Mouse (Mus musculus): ENCODE results near the gene Pdyn. TPM values are rescaled to one million over a fixed set of nuclear protein-coding genes. Genes with fewer than 3 reads are reported as not detected.

Pdyn gene
- polyA plus RNA-seq, 1 experiment from 2014 or later, result 2.7 TPM

DNA sequence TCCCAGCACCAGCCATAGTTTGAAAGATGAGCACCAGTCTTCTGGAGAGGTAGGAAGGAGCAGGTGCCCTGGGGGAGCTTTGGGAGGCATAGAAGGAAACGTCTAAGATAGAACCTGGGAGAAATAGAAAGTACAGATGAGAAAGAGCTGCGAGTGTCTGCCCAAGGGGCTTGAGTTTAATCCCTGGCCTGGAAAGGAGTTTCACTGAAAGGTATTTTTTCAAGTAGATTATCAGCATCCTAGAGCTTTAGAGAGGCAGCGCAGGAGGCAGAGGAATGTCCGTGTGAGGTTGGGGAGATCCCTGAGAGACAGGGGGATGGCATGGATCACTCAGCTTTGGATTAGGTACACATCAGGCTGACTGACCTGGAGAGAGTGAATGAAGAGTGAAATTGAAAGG is 27.7 kb downstream of the Pdyn start:
- Histone ChIP-seq H3K27me3 (ENCODE audit: control insufficient read depth, insufficient read depth, low read length) (no peaks in the 10 kb centered on the region), H3K4me3 (ENCODE audit: low read depth, low read length) (no peak overlapping the region), H3K9ac (ENCODE audit: low read length) (no peak overlapping the region), H3K27ac (ENCODE audit: low read depth, low read length) (no peak overlapping the region), H3K4me1 (ENCODE audit: control insufficient read depth, insufficient read depth, low read length) (no peaks in the 10 kb centered on the region), H3K9me3 (ENCODE audit: control insufficient read depth, low read length) (no peaks in the 10 kb centered on the region), H3K36me3 (ENCODE audit: control insufficient read depth, insufficient read depth, low read length) (no peaks in the 10 kb centered on the region), H3K4me2 (ENCODE audit: low read depth) (no peak overlapping the region)
- WGBS, result 77% methylated on average over 4 of the region's 4 CpGs
- DNase-seq (ENCODE audit: low spot score) (no peak), ATAC-seq (ENCODE audit: insufficient read depth, low FRiP score, low TSS enrichment) (no peak)

DNA sequence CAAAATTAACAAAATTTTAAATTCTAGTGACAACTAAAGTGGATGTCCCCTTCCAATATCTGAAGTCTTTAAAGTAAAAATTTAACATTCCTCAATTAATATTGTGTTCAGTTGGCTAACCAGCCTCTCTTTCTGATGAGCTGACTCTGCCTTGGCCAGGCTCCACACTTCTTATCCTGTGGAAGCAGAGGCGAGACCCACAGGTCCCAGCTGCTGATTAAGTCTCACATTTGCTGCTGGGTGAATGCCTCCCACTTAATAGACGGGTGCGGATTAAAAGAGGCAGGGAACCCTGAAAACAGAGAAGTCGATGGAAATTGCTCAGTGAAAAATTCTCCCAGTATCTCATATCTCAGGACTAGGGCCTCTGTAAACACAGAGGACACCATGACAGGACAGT is 37.2 kb downstream of the Pdyn start:
- no peaks in the 10 kb centered on the region for H3K27me3 ChIP-seq (ENCODE audit: control insufficient read depth, insufficient read depth, low read length)
- no peaks in the 10 kb centered on the region for H3K36me3 ChIP-seq (ENCODE audit: control insufficient read depth, insufficient read depth, low read length)
- no peak overlapping the region for H3K9ac ChIP-seq (ENCODE audit: low read length)
- no peak overlapping the region for H3K4me2 ChIP-seq (ENCODE audit: low read depth)
- DNase-seq (ENCODE audit: low spot score) (no peak), ATAC-seq (ENCODE audit: insufficient read depth, low FRiP score, low TSS enrichment) (no peak)
- H3K27ac ChIP-seq (ENCODE audit: low read depth, low read length), result no peak overlapping the region
- 84% methylated on average over 4 of the region's 4 CpGs for whole genome bisulfite sequencing
- H3K4me3 ChIP-seq (ENCODE audit: low read depth, low read length), result no peak overlapping the region
- H3K4me1 ChIP-seq (ENCODE audit: control insufficient read depth, insufficient read depth, low read length), result no peaks in the 10 kb centered on the region
- no peaks in the 10 kb centered on the region for H3K9me3 ChIP-seq (ENCODE audit: control insufficient read depth, low read length)

DNA sequence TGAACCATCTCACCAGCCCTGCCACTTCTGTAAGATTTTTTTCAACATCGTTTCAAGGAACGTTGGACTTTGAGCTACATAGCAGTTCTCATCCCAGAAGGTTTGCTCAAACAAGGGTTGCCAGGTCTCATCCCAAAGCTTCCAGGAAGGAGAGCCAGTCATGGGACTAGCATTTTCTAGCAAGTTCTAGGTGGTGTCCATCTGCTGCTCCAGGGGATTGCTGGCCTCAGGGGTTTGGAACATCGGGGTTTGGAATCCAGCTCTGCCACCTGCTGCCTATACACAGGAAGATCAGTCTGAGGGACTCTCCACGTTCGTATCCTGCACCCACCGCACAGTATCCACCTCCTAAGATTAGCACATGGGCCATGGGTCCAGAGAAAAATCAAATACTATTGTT is 39.6 kb downstream of the Pdyn start:
- H3K27me3 ChIP-seq (ENCODE audit: control insufficient read depth, insufficient read depth, low read length), result no peaks in the 10 kb centered on the region
- WGBS, result 78% methylated on average over 6 of the region's 6 CpGs
- no peak overlapping the region for H3K4me2 ChIP-seq (ENCODE audit: low read depth)
- ATAC-seq (ENCODE audit: insufficient read depth, low FRiP score, low TSS enrichment), result no peak
- H3K4me1 ChIP-seq (ENCODE audit: control insufficient read depth, insufficient read depth, low read length), result no peaks in the 10 kb centered on the region
- no peak overlapping the region for H3K4me3 ChIP-seq (ENCODE audit: low read depth, low read length)
- no peaks in the 10 kb centered on the region for H3K36me3 ChIP-seq (ENCODE audit: control insufficient read depth, insufficient read depth, low read length)
- H3K27ac ChIP-seq (ENCODE audit: low read depth, low read length), result no peak overlapping the region
- H3K9me3 ChIP-seq (ENCODE audit: control insufficient read depth, low read length), result no peaks in the 10 kb centered on the region
- DNase-seq (ENCODE audit: low spot score), result no peak
- H3K9ac ChIP-seq (ENCODE audit: low read length), result no peak overlapping the region

DNA sequence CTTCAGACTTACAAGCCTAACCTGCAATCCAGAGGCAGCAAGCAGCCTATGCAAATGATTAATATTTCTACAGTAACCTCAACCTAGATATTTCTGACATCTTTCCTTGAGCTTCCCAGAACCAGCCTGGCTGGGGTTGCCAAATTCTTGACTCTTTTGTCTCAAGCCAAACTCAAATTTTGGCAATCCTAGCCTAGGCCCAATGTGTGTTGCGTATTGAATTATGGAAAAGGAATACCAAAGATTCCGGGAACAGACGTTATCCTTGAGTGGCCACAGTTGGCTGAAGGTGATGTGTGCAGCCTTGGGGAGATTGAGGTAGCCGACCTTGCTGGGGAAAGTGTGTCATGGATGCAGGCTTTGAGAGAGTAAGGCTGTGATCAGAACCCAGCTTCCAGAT is 40.8 kb downstream of the Pdyn start:
- H3K4me1 ChIP-seq (ENCODE audit: control insufficient read depth, insufficient read depth, low read length), result no peaks in the 10 kb centered on the region
- no peak for DNase-seq (ENCODE audit: low spot score)
- 90% methylated on average over 4 of the region's 4 CpGs for WGBS
- H3K36me3 ChIP-seq (ENCODE audit: control insufficient read depth, insufficient read depth, low read length), result no peaks in the 10 kb centered on the region
- no peak overlapping the region for H3K9ac ChIP-seq (ENCODE audit: low read length)
- H3K4me3 ChIP-seq (ENCODE audit: low read depth, low read length), result no peak overlapping the region
- no peaks in the 10 kb centered on the region for H3K9me3 ChIP-seq (ENCODE audit: control insufficient read depth, low read length)
- H3K4me2 ChIP-seq (ENCODE audit: low read depth), result no peak overlapping the region
- H3K27ac ChIP-seq (ENCODE audit: low read depth, low read length), result no peak overlapping the region
- no peak for ATAC-seq (ENCODE audit: insufficient read depth, low FRiP score, low TSS enrichment)
- H3K27me3 ChIP-seq (ENCODE audit: control insufficient read depth, insufficient read depth, low read length), result no peaks in the 10 kb centered on the region

DNA sequence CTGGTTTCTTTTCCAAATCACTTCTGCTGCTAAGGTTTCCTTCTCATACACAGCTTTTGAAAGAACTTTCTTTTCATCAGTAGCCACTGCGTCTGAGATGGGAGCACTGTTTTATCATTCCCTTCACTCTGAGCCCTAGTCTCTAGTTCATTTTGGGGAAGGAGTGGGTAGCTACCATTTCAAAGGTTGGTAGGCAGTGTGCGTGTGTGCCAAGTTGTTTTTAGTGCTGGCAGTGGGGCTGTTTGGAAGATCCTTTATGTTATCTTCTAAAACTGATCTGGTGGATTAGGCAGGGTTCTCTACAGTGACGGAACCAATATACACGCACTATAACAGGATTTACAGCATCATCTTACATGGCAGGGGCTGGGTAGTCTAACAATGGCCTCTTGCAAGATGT is 44.6 kb downstream of the Pdyn start:
- 89% methylated on average over 4 of the region's 4 CpGs for WGBS
- no peak overlapping the region for H3K4me3 ChIP-seq (ENCODE audit: low read depth, low read length)
- no peaks in the 10 kb centered on the region for H3K4me1 ChIP-seq (ENCODE audit: control insufficient read depth, insufficient read depth, low read length)
- DNase-seq (ENCODE audit: low spot score) (no peak), ATAC-seq (ENCODE audit: insufficient read depth, low FRiP score, low TSS enrichment) (no peak)
- no peaks in the 10 kb centered on the region for H3K27me3 ChIP-seq (ENCODE audit: control insufficient read depth, insufficient read depth, low read length)
- H3K9me3 ChIP-seq (ENCODE audit: control insufficient read depth, low read length), result no peaks in the 10 kb centered on the region
- no peaks in the 10 kb centered on the region for H3K36me3 ChIP-seq (ENCODE audit: control insufficient read depth, insufficient read depth, low read length)
- H3K9ac ChIP-seq (ENCODE audit: low read length), result no peak overlapping the region
- no peak overlapping the region for H3K27ac ChIP-seq (ENCODE audit: low read depth, low read length)
- H3K4me2 ChIP-seq (ENCODE audit: low read depth), result no peak overlapping the region

DNA sequence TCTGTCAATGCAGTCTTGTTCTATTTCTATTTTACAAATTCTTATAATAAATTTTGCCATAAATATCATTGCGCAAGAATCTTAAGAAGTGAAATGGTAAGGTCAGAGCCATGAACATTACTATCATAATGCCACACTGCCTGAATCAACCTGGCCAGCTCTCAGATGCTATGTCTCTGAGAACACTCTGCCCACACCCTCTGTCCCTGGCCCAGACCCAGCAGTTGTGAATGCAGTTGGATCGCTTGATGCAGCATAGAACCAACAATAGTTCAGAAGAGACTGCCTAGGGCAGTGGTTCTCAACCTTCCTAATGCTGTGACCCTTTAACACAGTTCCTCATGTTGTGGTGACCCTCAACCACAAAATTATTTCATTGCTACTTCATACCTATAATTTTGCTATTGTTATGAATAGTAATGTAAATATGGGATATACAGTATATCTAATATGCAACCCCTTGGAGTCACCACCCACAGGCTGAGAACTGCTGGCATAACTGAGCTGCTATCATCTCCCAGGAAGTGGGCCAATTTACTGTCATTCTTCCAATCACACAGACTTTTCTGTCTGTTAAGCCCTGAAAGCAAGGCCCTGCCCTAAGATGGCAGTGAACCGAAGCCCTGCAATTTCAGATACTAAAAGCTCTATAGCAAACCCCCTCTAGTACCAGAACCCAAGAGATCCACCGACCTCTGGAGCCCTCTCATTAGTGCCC is 45.3 kb downstream of the Pdyn start:
- Histone ChIP-seq H3K36me3 (ENCODE audit: control insufficient read depth, insufficient read depth, low read length) (no peaks in the 10 kb centered on the region), H3K4me3 (ENCODE audit: low read depth, low read length) (no peak overlapping the region), H3K27ac (ENCODE audit: low read depth, low read length) (no peak overlapping the region), H3K9ac (ENCODE audit: low read length) (no peak overlapping the region), H3K9me3 (ENCODE audit: control insufficient read depth, low read length) (no peaks in the 10 kb centered on the region), H3K27me3 (ENCODE audit: control insufficient read depth, insufficient read depth, low read length) (no peaks in the 10 kb centered on the region), H3K4me1 (ENCODE audit: control insufficient read depth, insufficient read depth, low read length) (no peaks in the 10 kb centered on the region), H3K4me2 (ENCODE audit: low read depth) (no peak overlapping the region)
- ATAC-seq (ENCODE audit: insufficient read depth, low FRiP score, low TSS enrichment) (no peak), DNase-seq (ENCODE audit: low spot score) (no peak)
- WGBS, result 85% methylated on average over 4 of the region's 4 CpGs

DNA sequence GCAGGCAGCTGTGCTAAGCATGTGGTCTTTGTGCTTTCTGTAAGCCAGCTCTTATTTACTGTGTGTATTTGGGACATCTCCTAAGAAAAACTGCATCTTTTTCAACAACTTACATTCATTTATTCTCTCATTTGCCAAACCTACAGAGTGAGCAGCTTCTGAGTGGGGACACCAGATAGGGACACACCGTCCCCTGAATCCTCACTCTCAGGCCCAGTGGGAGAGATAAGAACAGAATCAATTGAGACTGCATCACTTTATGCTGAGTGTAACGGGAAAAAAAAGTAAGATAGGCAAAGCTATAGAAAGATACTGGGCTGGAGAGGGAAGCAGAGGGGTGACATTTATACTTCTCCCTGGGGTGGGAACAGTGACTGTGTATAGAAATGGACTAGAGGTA is 46.0 kb downstream of the Pdyn start:
- ATAC-seq (ENCODE audit: insufficient read depth, low FRiP score, low TSS enrichment) (no peak), DNase-seq (ENCODE audit: low spot score) (no peak)
- Histone ChIP-seq H3K4me1 (ENCODE audit: control insufficient read depth, insufficient read depth, low read length) (no peaks in the 10 kb centered on the region), H3K9ac (ENCODE audit: low read length) (no peak overlapping the region), H3K4me3 (ENCODE audit: low read depth, low read length) (no peak overlapping the region), H3K36me3 (ENCODE audit: control insufficient read depth, insufficient read depth, low read length) (no peaks in the 10 kb centered on the region), H3K9me3 (ENCODE audit: control insufficient read depth, low read length) (no peaks in the 10 kb centered on the region), H3K27ac (ENCODE audit: low read depth, low read length) (no peak overlapping the region), H3K27me3 (ENCODE audit: control insufficient read depth, insufficient read depth, low read length) (no peaks in the 10 kb centered on the region), H3K4me2 (ENCODE audit: low read depth) (no peak overlapping the region)
- WGBS, result 91% methylated on average over 2 of the region's 2 CpGs

DNA sequence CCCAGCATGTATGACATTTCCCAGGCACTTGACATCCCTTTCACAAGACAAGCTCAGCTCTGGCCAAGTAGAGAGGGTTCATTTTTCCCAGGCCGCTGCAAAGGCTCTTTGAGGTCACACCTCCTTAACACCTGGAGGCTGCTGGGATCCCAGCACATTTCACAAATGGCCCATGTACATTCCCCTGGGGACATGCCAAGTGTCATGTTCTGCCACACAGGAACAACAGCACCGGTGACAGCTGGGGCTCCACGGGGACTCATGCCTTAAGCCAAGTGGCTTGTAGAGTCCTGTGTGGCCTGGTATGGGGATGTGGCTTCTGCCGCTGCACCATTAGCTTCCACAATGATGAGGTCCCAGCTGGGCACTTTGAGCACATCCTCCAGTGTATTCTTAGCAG is 47.0 kb downstream of the Pdyn start:
- H3K36me3 ChIP-seq (ENCODE audit: control insufficient read depth, insufficient read depth, low read length), result no peaks in the 10 kb centered on the region
- no peaks in the 10 kb centered on the region for H3K27me3 ChIP-seq (ENCODE audit: control insufficient read depth, insufficient read depth, low read length)
- 67% methylated on average over 4 of the region's 4 CpGs for WGBS
- H3K9ac ChIP-seq (ENCODE audit: low read length), result no peak overlapping the region
- no peaks in the 10 kb centered on the region for H3K9me3 ChIP-seq (ENCODE audit: control insufficient read depth, low read length)
- no peak for DNase-seq (ENCODE audit: low spot score)
- H3K4me1 ChIP-seq (ENCODE audit: control insufficient read depth, insufficient read depth, low read length), result no peaks in the 10 kb centered on the region
- H3K27ac ChIP-seq (ENCODE audit: low read depth, low read length), result no peak overlapping the region
- H3K4me3 ChIP-seq (ENCODE audit: low read depth, low read length), result no peak overlapping the region
- no peak overlapping the region for H3K4me2 ChIP-seq (ENCODE audit: low read depth)
- ATAC-seq (ENCODE audit: insufficient read depth, low FRiP score, low TSS enrichment), result no peak
